Mouse (Mus musculus): ENCODE measurements around the gene Rora. TPM values are rescaled to one million over a fixed set of nuclear protein-coding genes. Genes with fewer than 3 reads are reported as not detected.

The Rora gene
- polyA plus RNA-seq, 1 experiment from 2014 or later: 11.1 TPM

DNA sequence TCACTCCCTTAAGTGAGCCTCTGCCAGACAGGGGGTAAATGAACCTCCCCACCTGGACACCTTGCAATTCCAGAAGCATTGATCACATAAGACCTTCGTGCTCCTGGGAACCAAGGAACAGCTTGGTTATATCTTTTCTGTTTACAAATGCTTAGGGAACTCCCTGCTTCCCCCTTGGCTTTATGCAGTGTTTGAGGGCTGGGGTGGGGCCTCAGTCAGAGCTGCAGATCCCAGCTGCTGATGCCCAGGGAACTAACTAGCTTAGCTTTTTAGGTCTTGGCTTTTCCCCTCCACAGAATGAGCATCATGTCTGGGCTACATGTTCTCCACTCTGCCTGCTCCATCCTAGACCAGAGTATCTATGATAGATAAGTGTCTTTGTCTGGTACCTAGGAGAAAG, 116.1 kb downstream of the Rora start:
- H3K9ac ChIP-seq: no peak overlapping the region
- H3K27me3 ChIP-seq: no peaks in the 10 kb centered on the region
- no peak for ATAC-seq (ENCODE audit: low read depth)
- peaks cover 13% of the 10 kb centered on the region for H3K4me1 ChIP-seq (replicated peaks)
- no peaks in the 10 kb centered on the region for H3K9me3 ChIP-seq
- no peak overlapping the region for H3K4me2 ChIP-seq
- 26% methylated on average over 1 of the region's 1 CpGs for WGBS
- no peak overlapping the region for H3K4me3 ChIP-seq
- no peak overlapping the region for H3K27ac ChIP-seq (replicated peaks)
- H3K36me3 ChIP-seq: no peaks in the 10 kb centered on the region

- H3K9ac ChIP-seq: no peak overlapping the region
- H3K36me3 ChIP-seq: no peaks in the 10 kb centered on the region
- H3K4me2 ChIP-seq: no peak overlapping the region
- WGBS: 93% methylated on average over 3 of the region's 3 CpGs
- H3K4me3 ChIP-seq: no peak overlapping the region
- H3K27me3 ChIP-seq: no peaks in the 10 kb centered on the region
- H3K27ac ChIP-seq (replicated peaks): no peak overlapping the region
- no peaks in the 10 kb centered on the region for H3K9me3 ChIP-seq
- peaks cover 17% of the 10 kb centered on the region; the same call in 1 of the 2 replicates for H3K4me1 ChIP-seq (replicated peaks)
- no peak for ATAC-seq (ENCODE audit: low read depth)
Observed at GRCm38 (mm10) chr9:68771383-68771782, 117.8 kb downstream of the Rora start.

DNA sequence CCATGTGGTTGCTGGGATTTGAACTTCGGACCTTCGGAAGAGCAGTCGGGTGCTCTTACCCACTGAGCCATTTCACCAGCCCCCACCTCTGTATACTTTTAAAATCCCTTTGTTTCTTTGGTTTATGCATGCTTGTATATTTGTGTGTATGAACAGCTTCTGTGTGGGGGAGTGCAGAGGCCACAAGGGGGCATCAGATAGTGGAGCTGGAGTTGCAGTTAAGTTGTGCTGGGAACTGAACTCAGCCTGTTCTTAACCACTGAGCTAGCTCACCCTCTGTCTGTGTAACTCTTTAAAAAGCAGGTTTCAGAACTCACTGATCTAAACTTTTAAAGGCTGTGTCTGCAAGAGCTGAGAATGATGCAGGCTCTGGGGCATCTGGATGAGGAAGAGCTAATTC, 120.2 kb downstream of the Rora start:
- no peak overlapping the region for H3K4me2 ChIP-seq
- H3K4me1 ChIP-seq (replicated peaks): peaks cover 11% of the 10 kb centered on the region; the same call in 1 of the 2 replicates
- no peak overlapping the region for H3K9ac ChIP-seq
- no peak overlapping the region for H3K27ac ChIP-seq (replicated peaks)
- H3K36me3 ChIP-seq: no peaks in the 10 kb centered on the region
- H3K9me3 ChIP-seq: no peaks in the 10 kb centered on the region
- 93% methylated on average over 3 of the region's 3 CpGs for WGBS
- ATAC-seq (ENCODE audit: low read depth): no peak
- no peak overlapping the region for H3K4me3 ChIP-seq
- H3K27me3 ChIP-seq: no peaks in the 10 kb centered on the region

GRCm38 (mm10) chr9:68782011-68782410, 128.4 kb downstream of the Rora start:
- no peak overlapping the region for H3K27ac ChIP-seq (replicated peaks)
- no peak overlapping the region for H3K9ac ChIP-seq
- no peaks in the 10 kb centered on the region for H3K27me3 ChIP-seq
- no peaks in the 10 kb centered on the region for H3K36me3 ChIP-seq
- no peak overlapping the region for H3K4me2 ChIP-seq
- no peak for ATAC-seq (ENCODE audit: low read depth)
- no peak overlapping the region for H3K4me3 ChIP-seq
- H3K9me3 ChIP-seq: no peaks in the 10 kb centered on the region
- WGBS: 88% methylated on average over 8 of the region's 8 CpGs
- H3K4me1 ChIP-seq (replicated peaks): no peaks in the 10 kb centered on the region; the same call in 1 of the 2 replicates

DNA sequence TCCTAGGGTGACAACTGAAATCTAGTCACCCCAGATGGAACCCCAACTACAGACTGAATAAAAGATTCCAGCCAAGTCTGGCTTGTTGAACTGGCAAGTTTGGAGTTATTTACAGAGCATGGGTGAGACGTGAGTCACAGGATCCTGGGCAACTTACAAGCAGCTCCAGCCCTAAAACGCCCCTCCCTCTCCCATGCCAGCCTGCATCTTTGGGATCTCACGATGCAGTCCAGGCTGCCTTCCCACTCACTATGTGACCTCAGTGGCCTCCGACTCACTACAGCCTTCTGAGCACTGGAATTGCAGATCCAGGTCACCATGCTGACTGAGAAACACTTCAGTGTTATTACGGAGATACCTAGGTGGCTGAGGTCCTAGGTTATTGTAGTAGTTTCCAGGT, 129.0 kb downstream of the Rora start:
- H3K4me3 ChIP-seq: no peak overlapping the region
- H3K36me3 ChIP-seq: no peaks in the 10 kb centered on the region
- H3K27me3 ChIP-seq: no peaks in the 10 kb centered on the region
- whole genome bisulfite sequencing: 78% methylated on average over 5 of the region's 5 CpGs
- no peaks in the 10 kb centered on the region; the same call in 1 of the 2 replicates for H3K4me1 ChIP-seq (replicated peaks)
- no peak overlapping the region for H3K4me2 ChIP-seq
- H3K9ac ChIP-seq: no peak overlapping the region
- H3K9me3 ChIP-seq: no peaks in the 10 kb centered on the region
- no peak for ATAC-seq (ENCODE audit: low read depth)
- H3K27ac ChIP-seq (replicated peaks): no peak overlapping the region

DNA sequence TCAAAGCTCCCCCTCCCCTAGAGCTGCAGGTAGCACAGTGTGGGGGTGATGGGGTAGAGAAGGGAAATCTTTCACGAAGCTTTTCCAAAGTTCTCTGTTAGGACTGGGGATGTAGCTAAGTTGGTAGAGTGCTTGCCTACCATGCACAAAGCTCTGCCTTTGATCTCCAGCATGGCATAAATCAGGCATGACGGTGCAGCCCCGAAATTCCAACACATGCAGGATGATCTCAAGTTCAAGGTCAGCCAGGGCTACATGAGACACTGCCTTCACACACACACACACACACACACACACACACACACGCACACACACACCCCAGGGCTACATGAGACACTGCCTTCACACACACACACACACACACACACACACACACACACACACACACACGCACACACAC, 129.7 kb downstream of the Rora start:
- ATAC-seq (ENCODE audit: low read depth): no peak
- no peaks in the 10 kb centered on the region; the same call in 1 of the 2 replicates for H3K4me1 ChIP-seq (replicated peaks)
- 63% methylated on average over 5 of the region's 5 CpGs for WGBS
- H3K9me3 ChIP-seq: no peaks in the 10 kb centered on the region
- no peaks in the 10 kb centered on the region for H3K27me3 ChIP-seq
- H3K4me3 ChIP-seq: no peak overlapping the region
- H3K9ac ChIP-seq: no peak overlapping the region
- H3K36me3 ChIP-seq: no peaks in the 10 kb centered on the region
- no peak overlapping the region for H3K4me2 ChIP-seq
- H3K27ac ChIP-seq (replicated peaks): no peak overlapping the region

DNA sequence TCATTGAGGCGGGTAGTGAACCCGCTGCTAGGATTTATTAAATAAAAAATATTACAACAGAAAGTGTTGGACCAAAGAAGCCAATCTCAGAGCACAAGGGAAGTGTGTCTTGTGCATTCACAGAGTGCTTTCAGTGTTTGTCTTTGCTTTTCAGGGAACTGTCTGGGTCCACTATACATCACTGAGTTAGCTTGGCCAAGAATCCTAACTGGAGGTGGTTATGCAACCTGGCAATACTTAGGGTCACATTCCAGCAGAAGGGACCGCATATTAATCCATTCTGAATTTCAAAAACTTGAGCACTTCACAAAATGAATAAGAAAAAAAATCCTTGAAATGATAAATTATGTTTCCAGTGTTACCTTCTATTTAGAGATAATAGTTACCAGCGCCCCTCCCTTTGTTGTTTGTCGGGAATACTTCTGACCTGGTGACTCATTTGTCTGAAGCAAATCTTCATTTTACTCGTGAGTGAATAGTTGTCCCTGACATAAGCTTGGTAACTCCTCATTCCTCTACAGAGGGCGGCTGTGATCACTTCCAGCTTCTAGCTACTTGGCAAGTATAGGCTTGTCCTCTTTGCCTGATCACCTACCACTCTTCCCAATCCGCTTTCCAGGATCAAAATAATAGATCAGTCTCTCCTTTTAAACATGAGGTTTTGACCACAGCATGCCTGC, 133.2 kb downstream of the Rora start:
- Histone ChIP-seq H3K27ac (replicated peaks) (no peak overlapping the region), H3K9ac (no peak overlapping the region), H3K27me3 (no peaks in the 10 kb centered on the region), H3K36me3 (no peaks in the 10 kb centered on the region), H3K9me3 (no peaks in the 10 kb centered on the region), H3K4me1 (replicated peaks) (peaks cover 1% of the 10 kb centered on the region), H3K4me2 (no peak overlapping the region), H3K4me3 (no peak overlapping the region)
- ATAC-seq (ENCODE audit: low read depth): no peak
- 86% methylated on average over 8 of the region's 8 CpGs for WGBS

GRCm38 (mm10) chr9:68787665-68788064, 134.1 kb downstream of the Rora start:
- H3K4me3 ChIP-seq: no peak overlapping the region
- no peak overlapping the region for H3K4me2 ChIP-seq
- no peaks in the 10 kb centered on the region for H3K9me3 ChIP-seq
- no peak overlapping the region for H3K9ac ChIP-seq
- H3K27ac ChIP-seq (replicated peaks): no peak overlapping the region
- peaks cover 10% of the 10 kb centered on the region for H3K4me1 ChIP-seq (replicated peaks)
- H3K27me3 ChIP-seq: no peaks in the 10 kb centered on the region
- H3K36me3 ChIP-seq: no peaks in the 10 kb centered on the region
- 84% methylated on average over 2 of the region's 2 CpGs for WGBS
- no peak for ATAC-seq (ENCODE audit: low read depth)

GRCm38 (mm10) chr9:68790922-68791321, 137.3 kb downstream of the Rora start:
- no peak overlapping the region for H3K9ac ChIP-seq
- no peaks in the 10 kb centered on the region for H3K27me3 ChIP-seq
- no peaks in the 10 kb centered on the region for H3K9me3 ChIP-seq
- no peak for ATAC-seq (ENCODE audit: low read depth)
- peaks cover 30% of the 10 kb centered on the region for H3K4me1 ChIP-seq (replicated peaks)
- no peak overlapping the region for H3K4me3 ChIP-seq
- H3K27ac ChIP-seq (replicated peaks): no peak overlapping the region
- no peak overlapping the region for H3K4me2 ChIP-seq
- H3K36me3 ChIP-seq: no peaks in the 10 kb centered on the region
- WGBS: 85% methylated on average over 4 of the region's 4 CpGs

DNA sequence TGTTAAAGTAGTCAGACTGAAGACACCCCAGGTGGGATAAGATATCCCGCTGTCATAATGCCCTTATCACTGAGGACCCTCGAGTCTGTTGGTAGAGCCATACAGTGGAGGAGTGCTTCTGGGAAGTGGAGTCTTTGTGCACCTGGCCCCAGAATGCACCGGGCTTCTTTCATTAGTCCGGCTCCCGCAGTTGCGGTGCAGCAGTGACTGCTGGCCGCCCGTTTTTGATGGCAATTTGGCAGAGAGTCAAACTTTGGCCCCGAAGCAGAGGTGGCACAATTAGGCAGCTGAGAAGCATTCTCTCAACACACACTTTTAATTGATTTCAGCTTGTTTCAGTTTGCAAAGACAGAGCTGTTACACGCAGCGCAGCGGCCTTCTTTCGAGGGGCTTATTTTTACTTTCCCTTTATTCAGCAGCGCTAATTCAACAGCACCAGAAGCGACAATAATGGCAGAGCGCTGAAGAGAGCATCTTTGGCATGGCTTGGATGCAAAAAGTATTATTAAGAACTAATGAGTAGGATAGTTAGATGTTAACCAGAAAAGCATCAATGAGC, 138.5 kb downstream of the Rora start:
- Histone ChIP-seq H3K4me3 (no peak overlapping the region), H3K9me3 (no peaks in the 10 kb centered on the region), H3K36me3 (no peaks in the 10 kb centered on the region), H3K4me2 (peak overlapping the region; percentile 34), H3K4me1 (replicated peaks) (peaks cover 38% of the 10 kb centered on the region), H3K27me3 (no peaks in the 10 kb centered on the region), H3K9ac (0 out of 2 replicates have a peak overlapping the region, but pooled peaks have one; percentile 12), H3K27ac (replicated peaks) (peak overlapping the region; percentile 28; the same call in 1 of the 2 replicates)
- WGBS: 52% methylated on average over 16 of the region's 16 CpGs
- ATAC-seq (ENCODE audit: low read depth): no peak; the same call in 1 of the 2 replicates

- H3K9ac ChIP-seq: no peak overlapping the region
- peak overlapping the region; percentile 67 for H3K27ac ChIP-seq (replicated peaks)
- ATAC-seq (ENCODE audit: low read depth): 0 out of 2 replicates have a peak, but pooled peaks have one; percentile 36
- 25% methylated on average over 13 of the region's 13 CpGs for WGBS
- H3K4me3 ChIP-seq: no peak overlapping the region
- no peak overlapping the region for H3K4me2 ChIP-seq
- no peaks in the 10 kb centered on the region for H3K36me3 ChIP-seq
- no peaks in the 10 kb centered on the region for H3K9me3 ChIP-seq
- H3K4me1 ChIP-seq (replicated peaks): peaks cover 38% of the 10 kb centered on the region
- no peaks in the 10 kb centered on the region for H3K27me3 ChIP-seq
Observed at GRCm38 (mm10) chr9:68795314-68795713, 141.7 kb downstream of the Rora start.

DNA sequence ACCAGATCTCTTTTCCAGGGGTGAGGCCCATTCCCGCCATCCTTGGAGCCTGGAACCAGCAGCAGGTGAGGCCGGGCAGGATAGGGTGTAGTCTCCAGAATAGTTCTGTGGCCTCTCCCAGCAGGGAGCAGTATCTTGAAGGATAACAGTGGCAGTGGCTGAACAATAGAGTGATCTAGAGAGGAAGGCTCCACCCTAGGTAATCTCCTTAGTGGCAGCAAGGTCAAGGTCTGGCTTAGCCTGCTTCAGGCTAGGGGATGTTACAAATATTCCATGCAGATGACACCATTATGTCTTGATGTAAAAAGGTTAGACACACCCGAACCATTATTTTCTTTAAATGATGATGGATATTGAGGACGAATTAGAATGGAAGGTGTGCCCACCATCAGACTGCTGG, 144.6 kb downstream of the Rora start:
- H3K9ac ChIP-seq: no peak overlapping the region
- no peaks in the 10 kb centered on the region for H3K36me3 ChIP-seq
- H3K4me1 ChIP-seq (replicated peaks): peaks cover 27% of the 10 kb centered on the region
- H3K27me3 ChIP-seq: no peaks in the 10 kb centered on the region
- no peak overlapping the region for H3K4me3 ChIP-seq
- no peak overlapping the region for H3K27ac ChIP-seq (replicated peaks)
- ATAC-seq (ENCODE audit: low read depth): no peak
- 90% methylated on average over 4 of the region's 4 CpGs for WGBS
- no peak overlapping the region for H3K4me2 ChIP-seq
- H3K9me3 ChIP-seq: no peaks in the 10 kb centered on the region

GRCm38 (mm10) chr9:68799065-68799464, 145.5 kb downstream of the Rora start:
- Histone ChIP-seq H3K4me1 (replicated peaks) (peaks cover 33% of the 10 kb centered on the region), H3K27me3 (no peaks in the 10 kb centered on the region), H3K9ac (no peak overlapping the region), H3K27ac (replicated peaks) (no peak overlapping the region), H3K4me3 (no peak overlapping the region), H3K4me2 (no peak overlapping the region), H3K36me3 (no peaks in the 10 kb centered on the region), H3K9me3 (no peaks in the 10 kb centered on the region)
- no peak for ATAC-seq (ENCODE audit: low read depth)
- WGBS: 89% methylated on average over 6 of the region's 6 CpGs
